Mouse (Mus musculus) layer of hippocampus, postnatal 25 days (tissue): ENCODE measurements around the gene Irf2. TPM values are rescaled to one million over a fixed set of nuclear protein-coding genes. Genes with fewer than 3 reads are reported as not detected.

Experiments
- DNase-seq, 2 experiments: peaks; one replicate each; pipeline ENCODE4 v3.0.0; 2022; ENCODE audit warnings: mixed read lengths in 2 of 2, low spot score in 1 of 2; ENCODE audit errors: extremely low spot score in 1 of 2
- total RNA-seq, 2 experiments: library from RNA; stranded (reverse); gene quantifications; 2 replicates each; pipeline ENCODE4 v1.2.3; 2021

Irf2 gene
- total RNA-seq, 2 experiments from 2014 or later: 46.3 to 50.8 TPM

- DNase-seq: no peak
Observed at GRCm38 (mm10) chr8:46793248-46793647, 53.7 kb downstream of the Irf2 start.

- DNase-seq: no peak
Observed at GRCm38 (mm10) chr8:46794317-46794716, 54.8 kb downstream of the Irf2 start.

- no peak for DNase-seq
Observed at GRCm38 (mm10) chr8:46799212-46799611, 59.7 kb downstream of the Irf2 start.

GRCm38 (mm10) chr8:46799706-46800105 lies 60.2 kb downstream of the Irf2 start:
- DNase-seq: no peak

- DNase-seq: no peak
Observed at GRCm38 (mm10) chr8:46801153-46801684, 61.7 kb downstream of the Irf2 start.

GRCm38 (mm10) chr8:46802009-46802408 lies 62.5 kb downstream of the Irf2 start:
- DNase-seq: no peak

GRCm38 (mm10) chr8:46804721-46805120 lies 65.2 kb downstream of the Irf2 start:
- no peak for DNase-seq

- no peak for DNase-seq
Observed at GRCm38 (mm10) chr8:46811021-46811622, 71.6 kb downstream of the Irf2 start.

- DNase-seq: no peak
Observed at GRCm38 (mm10) chr8:46811944-46812343, 72.4 kb downstream of the Irf2 start.

GRCm38 (mm10) chr8:46812966-46813365 lies 73.4 kb downstream of the Irf2 start:
- no peak for DNase-seq

GRCm38 (mm10) chr8:46818106-46818989 lies 78.8 kb downstream of the Irf2 start:
- no peak for DNase-seq

GRCm38 (mm10) chr8:46818990-46819288 lies 79.4 kb downstream of the Irf2 start:
- DNase-seq: no peak

GRCm38 (mm10) chr8:46828734-46829413 lies 89.3 kb downstream of the Irf2 start:
- no peak for DNase-seq

- DNase-seq: no peak
Observed at GRCm38 (mm10) chr8:46829414-46830111, 90.0 kb downstream of the Irf2 start.

- no peak for DNase-seq
Observed at GRCm38 (mm10) chr8:46830112-46830855, 90.8 kb downstream of the Irf2 start.

- DNase-seq: no peak
Observed at GRCm38 (mm10) chr8:46831916-46832315, 92.4 kb downstream of the Irf2 start.

GRCm38 (mm10) chr8:46832399-46832798 lies 92.9 kb downstream of the Irf2 start:
- no peak for DNase-seq

GRCm38 (mm10) chr8:46833763-46834162 lies 94.2 kb downstream of the Irf2 start:
- DNase-seq: no peak

- no peak for DNase-seq
Observed at GRCm38 (mm10) chr8:46834440-46834839, 94.9 kb downstream of the Irf2 start.
